Mouse (Mus musculus) retina, adult 2 months (tissue): ENCODE results near the gene Gstcd.

Source experiments
- DNase-seq: peaks from one replicate; pipeline ENCODE4 v3.0.0-alpha.2; 2012; ENCODE audit warnings: low read depth, low spot score

Gstcd gene

GRCm38 (mm10) chr3:132940181-132940990 lies 151.4 kb downstream of the Gstcd start:
- no peak for DNase-seq

GRCm38 (mm10) chr3:132939006-132939405 lies 152.8 kb downstream of the Gstcd start:
- no peak for DNase-seq

GRCm38 (mm10) chr3:132934649-132935048 lies 157.2 kb downstream of the Gstcd start:
- DNase-seq = no peak
